Mouse (Mus musculus): ENCODE results near the gene Frmd8. TPM values are rescaled to one million over a fixed set of nuclear protein-coding genes. Genes with fewer than 3 reads are reported as not detected.

Gene Frmd8
- polyA plus RNA-seq, 1 experiment from 2014 or later, result 24.0 TPM

- no peak overlapping the region for H3K9ac ChIP-seq (ENCODE audit: low read depth, low read length)
- no peaks in the 10 kb centered on the region for H3K9me3 ChIP-seq (ENCODE audit: control insufficient read depth)
- H3K4me3 ChIP-seq (ENCODE audit: low read depth, low read length), result no peak overlapping the region
- H3K4me2 ChIP-seq (replicated peaks; ENCODE audit: low read depth), result no peak overlapping the region
- ATAC-seq, result 0 out of 2 replicates have a peak, but pooled peaks have one; percentile 5
- WGBS, result 75% methylated on average over 12 of the region's 12 CpGs
- no peaks in the 10 kb centered on the region for H3K27me3 ChIP-seq (replicated peaks; ENCODE audit: control insufficient read depth, insufficient read depth, low read length)
- H3K36me3 ChIP-seq (ENCODE audit: control insufficient read depth, insufficient read depth), result peaks cover 5% of the 10 kb centered on the region; the same call in 1 of the 2 replicates
- peaks cover 7% of the 10 kb centered on the region; the same call in 1 of the 2 replicates for H3K4me1 ChIP-seq (replicated peaks; ENCODE audit: control insufficient read depth, insufficient read depth, low read length)
- TF ChIP-seq CTCF (IDR thresholded peaks at IDR 0.05; ENCODE audit: low read depth), result no peak
- peak overlapping the region; percentile 9; the same call in 1 of the 2 replicates for H3K27ac ChIP-seq (ENCODE audit: low read depth, low read length)
Observed at GRCm38 (mm10) chr19:5834260-5834925, 40.7 kb downstream of the Frmd8 start.

GRCm38 (mm10) chr19:5833287-5834100 lies 41.6 kb downstream of the Frmd8 start:
- WGBS, result 70% methylated on average over 10 of the region's 10 CpGs
- peaks cover 7% of the 10 kb centered on the region; the same call in 1 of the 2 replicates for H3K4me1 ChIP-seq (replicated peaks; ENCODE audit: control insufficient read depth, insufficient read depth, low read length)
- no peak for ATAC-seq
- H3K9ac ChIP-seq (ENCODE audit: low read depth, low read length), result no peak overlapping the region
- no peaks in the 10 kb centered on the region for H3K27me3 ChIP-seq (replicated peaks; ENCODE audit: control insufficient read depth, insufficient read depth, low read length)
- H3K4me3 ChIP-seq (ENCODE audit: low read depth, low read length), result no peak overlapping the region
- TF ChIP-seq CTCF (IDR thresholded peaks at IDR 0.05; ENCODE audit: low read depth), result no peak
- no peaks in the 10 kb centered on the region for H3K9me3 ChIP-seq (ENCODE audit: control insufficient read depth)
- no peak overlapping the region for H3K4me2 ChIP-seq (replicated peaks; ENCODE audit: low read depth)
- peak overlapping the region; percentile 9 for H3K27ac ChIP-seq (ENCODE audit: low read depth, low read length)
- H3K36me3 ChIP-seq (ENCODE audit: control insufficient read depth, insufficient read depth), result peaks cover 13% of the 10 kb centered on the region; the same call in 1 of the 2 replicates

GRCm38 (mm10) chr19:5832326-5832725 lies 42.7 kb downstream of the Frmd8 start:
- H3K4me1 ChIP-seq (replicated peaks; ENCODE audit: control insufficient read depth, insufficient read depth, low read length), result peaks cover 7% of the 10 kb centered on the region; the same call in 1 of the 2 replicates
- H3K9ac ChIP-seq (ENCODE audit: low read depth, low read length), result no peak overlapping the region
- no peaks in the 10 kb centered on the region for H3K27me3 ChIP-seq (replicated peaks; ENCODE audit: control insufficient read depth, insufficient read depth, low read length)
- no peaks in the 10 kb centered on the region for H3K9me3 ChIP-seq (ENCODE audit: control insufficient read depth)
- H3K4me3 ChIP-seq (ENCODE audit: low read depth, low read length), result no peak overlapping the region
- TF ChIP-seq CTCF (IDR thresholded peaks at IDR 0.05; ENCODE audit: low read depth), result no peak
- peaks cover 18% of the 10 kb centered on the region; the same call in 1 of the 2 replicates for H3K36me3 ChIP-seq (ENCODE audit: control insufficient read depth, insufficient read depth)
- no peak for ATAC-seq
- 70% methylated on average over 6 of the region's 6 CpGs for WGBS
- H3K4me2 ChIP-seq (replicated peaks; ENCODE audit: low read depth), result no peak overlapping the region
- H3K27ac ChIP-seq (ENCODE audit: low read depth, low read length), result no peak overlapping the region

- no peaks in the 10 kb centered on the region for H3K27me3 ChIP-seq (replicated peaks; ENCODE audit: control insufficient read depth, insufficient read depth, low read length)
- H3K9me3 ChIP-seq (ENCODE audit: control insufficient read depth), result no peaks in the 10 kb centered on the region
- H3K4me2 ChIP-seq (replicated peaks; ENCODE audit: low read depth), result 0 out of 2 replicates have a peak overlapping the region, but pooled peaks have one; percentile 3
- H3K4me1 ChIP-seq (replicated peaks; ENCODE audit: control insufficient read depth, insufficient read depth, low read length), result peaks cover 7% of the 10 kb centered on the region; the same call in 1 of the 2 replicates
- H3K9ac ChIP-seq (ENCODE audit: low read depth, low read length), result no peak overlapping the region
- no peak overlapping the region for H3K4me3 ChIP-seq (ENCODE audit: low read depth, low read length)
- H3K36me3 ChIP-seq (ENCODE audit: control insufficient read depth, insufficient read depth), result peaks cover 18% of the 10 kb centered on the region; the same call in 1 of the 2 replicates
- no peak overlapping the region for H3K27ac ChIP-seq (ENCODE audit: low read depth, low read length)
- WGBS, result 46% methylated on average over 4 of the region's 4 CpGs
- peak; percentile 44 for ATAC-seq
- no peak for TF ChIP-seq CTCF (IDR thresholded peaks at IDR 0.05; ENCODE audit: low read depth)
Observed at GRCm38 (mm10) chr19:5831958-5832320, 43.1 kb downstream of the Frmd8 start.

- no peaks in the 10 kb centered on the region for H3K27me3 ChIP-seq (replicated peaks; ENCODE audit: control insufficient read depth, insufficient read depth, low read length)
- 67% methylated on average over 11 of the region's 11 CpGs for WGBS
- ATAC-seq, result 0 out of 2 replicates have a peak, but pooled peaks have one; percentile 17
- no peak for TF ChIP-seq CTCF (IDR thresholded peaks at IDR 0.05; ENCODE audit: low read depth)
- no peak overlapping the region for H3K4me3 ChIP-seq (ENCODE audit: low read depth, low read length)
- peaks cover 18% of the 10 kb centered on the region; the same call in 1 of the 2 replicates for H3K36me3 ChIP-seq (ENCODE audit: control insufficient read depth, insufficient read depth)
- no peak overlapping the region for H3K27ac ChIP-seq (ENCODE audit: low read depth, low read length)
- H3K4me1 ChIP-seq (replicated peaks; ENCODE audit: control insufficient read depth, insufficient read depth, low read length), result peaks cover 7% of the 10 kb centered on the region; the same call in 1 of the 2 replicates
- 0 out of 2 replicates have a peak overlapping the region, but pooled peaks have one; percentile 3 for H3K4me2 ChIP-seq (replicated peaks; ENCODE audit: low read depth)
- H3K9me3 ChIP-seq (ENCODE audit: control insufficient read depth), result no peaks in the 10 kb centered on the region
- no peak overlapping the region for H3K9ac ChIP-seq (ENCODE audit: low read depth, low read length)
Observed at GRCm38 (mm10) chr19:5831224-5831957, 43.7 kb downstream of the Frmd8 start.
